Mouse (Mus musculus): ENCODE results near the gene Shcbp1. TPM values are rescaled to one million over a fixed set of nuclear protein-coding genes. Genes with fewer than 3 reads are reported as not detected.
A peak's percentile ranks its signal among the peaks of the same experiment; 100 is the strongest.
"Not testable (repeated sequence)": the region's sequence is repeated elsewhere in the genome, so short reads cannot be mapped to it uniquely, and the experiment has no call there.

The Shcbp1 gene
- under 1 TPM; 0.44 to 0.76 TPM for total RNA-seq (2021)

GRCm38 (mm10) chr8:4779254-4780055 is at the start of gene Shcbp1:
Shcbp1 (minus strand) TSS chr8:4779567.
- intact Hi-C loops (cut with DNase I), result loop anchor here (5.0 to 10.0 kb wide), 2 partner anchors 102 to 165 kb away; partner anchors contain the start of gene Zfp958

DNA sequence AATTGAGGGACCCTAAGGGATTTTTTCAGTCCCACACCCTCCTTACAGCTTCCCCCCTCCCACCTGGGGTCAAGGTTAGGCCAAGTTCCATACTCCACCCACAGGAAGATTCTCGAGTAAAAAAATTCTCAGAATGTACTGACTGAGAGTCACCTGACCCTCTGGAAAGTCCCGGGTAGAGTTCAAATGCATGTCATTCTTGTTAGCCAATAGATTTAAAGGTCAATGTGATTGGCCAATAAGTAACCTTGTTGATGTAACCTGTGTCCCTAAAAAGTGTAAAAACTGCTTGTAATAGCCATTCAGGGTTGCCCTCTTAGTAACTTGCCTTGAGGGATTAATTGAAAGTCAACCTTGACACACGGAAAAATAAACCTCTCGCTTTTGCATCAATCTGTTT is 29.5 kb upstream of the Shcbp1 start:
- DNase-seq, result no peak
- intact Hi-C loops (cut with DNase I), result no loop called here

More at GRCm38 (mm10) chr8:4779254-4780055, at the start of gene Shcbp1:
- peak; percentile 87 to 93 for DNase-seq

DNA sequence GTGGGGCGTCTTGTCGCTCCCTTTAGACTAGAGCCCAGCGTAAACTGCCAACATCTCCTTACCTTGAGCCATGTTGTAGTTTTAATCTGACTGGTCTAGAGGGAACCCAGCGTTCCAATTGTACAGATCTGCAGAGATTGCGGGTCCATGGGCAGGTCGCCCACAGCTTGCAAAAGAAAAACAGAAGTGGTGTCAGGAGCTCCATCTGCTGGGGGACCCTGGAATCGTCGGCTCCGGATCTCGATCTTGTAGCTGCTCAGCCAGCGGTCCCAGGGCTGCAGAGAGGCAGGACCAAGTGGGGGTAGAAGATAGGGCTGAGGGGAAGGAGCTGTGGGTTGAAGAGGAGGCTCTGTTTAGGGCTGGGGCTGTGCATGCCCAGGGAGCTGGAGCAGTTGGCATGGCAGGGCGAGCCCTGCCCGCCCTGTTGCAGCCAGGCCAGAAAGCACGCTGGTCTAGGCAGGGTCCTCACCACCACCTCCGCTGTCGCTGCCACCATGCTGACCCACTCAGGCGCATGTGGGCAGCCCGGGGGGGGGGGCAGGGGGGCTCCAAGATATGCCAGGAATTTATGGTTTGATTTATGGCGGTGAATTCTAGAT is 21.3 kb upstream of the Shcbp1 start:
- peak in 1 of 2 experiments; percentile 28 for DNase-seq
- intact Hi-C loops (cut with DNase I), result no loop called here

- intact Hi-C loops (cut with DNase I), result loop anchor here (5.0 to 10.0 kb wide), 2 partner anchors 101 to 163 kb away; partner anchors contain the start of gene Zfp958
- DNase-seq, result no peak
Observed at GRCm38 (mm10) chr8:4778266-4778665, 1.1 kb downstream of the Shcbp1 start.

DNA sequence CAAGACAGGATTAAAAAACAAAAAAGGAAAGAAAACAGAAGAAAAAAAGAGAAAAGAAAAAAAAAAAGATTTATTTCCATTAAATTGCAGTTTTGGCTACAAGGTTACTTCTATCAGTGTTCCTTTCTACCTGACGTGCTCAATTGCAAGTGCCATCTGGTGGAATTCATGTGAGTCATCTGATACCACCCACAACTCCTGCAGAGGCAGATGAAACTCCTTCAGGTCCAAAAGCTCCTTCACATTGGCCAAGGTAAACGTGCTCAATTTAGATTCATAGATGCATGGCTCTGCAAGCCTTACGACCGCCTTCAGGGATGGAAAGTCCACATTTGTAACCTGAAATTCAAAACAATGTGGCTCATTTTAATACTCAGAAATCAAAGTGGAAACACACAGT is 14.6 kb downstream of the Shcbp1 start:
- intact Hi-C loops (cut with DNase I), result no loop called here
- DNase-seq, result no peak

- intact Hi-C loops (cut with DNase I), result no loop called here
- no peak for DNase-seq
Observed at GRCm38 (mm10) chr8:4753048-4753447, 26.3 kb downstream of the Shcbp1 start.

DNA sequence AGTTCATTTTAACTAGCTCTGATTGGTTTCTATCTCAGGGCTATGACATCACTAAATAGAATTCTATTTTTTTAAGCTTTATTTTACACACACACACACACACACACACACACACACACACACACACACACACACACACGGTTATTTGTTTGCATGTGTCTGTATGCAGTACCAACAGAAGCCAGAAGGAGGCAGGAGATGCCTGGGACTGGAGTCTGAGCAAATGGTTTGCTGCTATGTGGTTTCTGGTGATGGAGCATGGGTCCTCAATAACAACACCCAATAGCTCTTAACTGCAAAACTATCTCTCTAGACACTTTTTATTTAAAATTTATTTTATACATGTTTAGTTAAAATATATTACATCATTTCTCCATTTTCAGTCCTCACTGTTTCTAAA is 48.4 kb downstream of the Shcbp1 start:
- intact Hi-C loops (cut with DNase I), result no loop called here
- DNase-seq, result no peak

- intact Hi-C loops (cut with DNase I), result no loop called here
- no peak for DNase-seq
Observed at GRCm38 (mm10) chr8:4715546-4715945, 63.8 kb downstream of the Shcbp1 start.

- DNase-seq, result not testable (repeated sequence)
Observed at GRCm38 (mm10) chr8:4708346-4708745, 71.0 kb downstream of the Shcbp1 start.

GRCm38 (mm10) chr8:4707916-4708315 is 71.5 kb downstream of the Shcbp1 start:
- not testable (repeated sequence) for DNase-seq

More at GRCm38 (mm10) chr8:4708346-4708745, 71.0 kb downstream of the Shcbp1 start:
- intact Hi-C loops (cut with DNase I), result not testable (repeated sequence)

GRCm38 (mm10) chr8:4691634-4692033 is 87.7 kb downstream of the Shcbp1 start:
- DNase-seq, result no peak
- intact Hi-C loops (cut with DNase I), result no loop called here

More at GRCm38 (mm10) chr8:4707916-4708315, 71.5 kb downstream of the Shcbp1 start:
- intact Hi-C loops (cut with DNase I), result not testable (repeated sequence)

Other genes starting within 250 kb of the Shcbp1 start
- 10 to 100 TPM in 1 of 2 experiments, 1 to 10 TPM in 1; 6.5 to 10.3 TPM for gene Zfp958, start 166.4 kb downstream of the Shcbp1 start, total RNA-seq (2021)

Data from heart, postnatal 36 days (tissue).